Mouse (Mus musculus) limb, embryonic 13.5 days (tissue): ENCODE data around the gene Eef1a2. TPM values are rescaled to one million over a fixed set of nuclear protein-coding genes. Genes with fewer than 3 reads are reported as not detected.

Experiments
- ATAC-seq: fragments of 200-750 bp; cut with Nextera tagmentation; 2 replicates; pipeline ENCODE4 v1.8.0; 2017; ENCODE audit warnings: low read depth, moderate number of reproducible peaks, moderate TSS enrichment; ENCODE audit not compliant: low FRiP score
- H3K27ac ChIP-seq: fragments of 300-500 bp; sonication (generic); 2 replicates; pipeline ENCODE4 v1.5.1; 2015; ENCODE audit warnings: inconsistent platforms, mild to moderate bottlenecking, moderate library complexity
- H3K27me3 ChIP-seq: fragments of 300-500 bp; sonication (generic); 2 replicates; pipeline ENCODE4 v1.6.1; 2015; ENCODE audit warnings: mild to moderate bottlenecking, inconsistent platforms
- H3K36me3 ChIP-seq: fragments of 300-500 bp; sonication (generic); 2 replicates; pipeline ENCODE4 v1.6.1; 2015; ENCODE audit warnings: inconsistent platforms, mild to moderate bottlenecking, moderate library complexity
- H3K4me1 ChIP-seq: fragments of 300-500 bp; sonication (generic); 2 replicates; pipeline ENCODE4 v1.6.1; 2015; ENCODE audit warnings: inconsistent platforms
- H3K4me2 ChIP-seq: fragments of 300-500 bp; sonication (generic); replicated peaks from 2 replicates; pipeline ENCODE4 v1.6.1; 2015; ENCODE audit warnings: inconsistent platforms, mild to moderate bottlenecking, moderate library complexity
- H3K4me3 ChIP-seq: fragments of 300-500 bp; sonication (generic); 2 replicates; pipeline ENCODE4 v1.5.1; 2015; ENCODE audit warnings: moderate library complexity, mild to moderate bottlenecking, inconsistent platforms
- H3K9ac ChIP-seq: fragments of 300-500 bp; sonication (generic); 2 replicates; pipeline ENCODE4 v1.6.1; 2015; ENCODE audit warnings: mild to moderate bottlenecking, inconsistent platforms
- H3K9me3 ChIP-seq: fragments of 300-500 bp; sonication (generic); 2 replicates; pipeline ENCODE4 v1.6.1; 2016; ENCODE audit warnings: inconsistent platforms
- WGBS: fragments of 180-500 bp; shearing (Covaris S2); methylation state at CpG from one replicate; pipeline ENCODE4 v1.1.7; 2015; 5-methylcytosine and 5-hydroxymethylcytosine counted together
- polyA plus RNA-seq: library from polyadenylated mRNA; unstranded; fragments of >200 nt; fragmentation: Nextera tagmentation; extraction: Ambion mirVana; gene quantifications from 2 replicates; pipeline ENCODE4 v1.2.1, GENCODE M21; 2015

Eef1a2 gene
- polyA plus RNA-seq, 1 experiment from 2014 or later = not detected

DNA sequence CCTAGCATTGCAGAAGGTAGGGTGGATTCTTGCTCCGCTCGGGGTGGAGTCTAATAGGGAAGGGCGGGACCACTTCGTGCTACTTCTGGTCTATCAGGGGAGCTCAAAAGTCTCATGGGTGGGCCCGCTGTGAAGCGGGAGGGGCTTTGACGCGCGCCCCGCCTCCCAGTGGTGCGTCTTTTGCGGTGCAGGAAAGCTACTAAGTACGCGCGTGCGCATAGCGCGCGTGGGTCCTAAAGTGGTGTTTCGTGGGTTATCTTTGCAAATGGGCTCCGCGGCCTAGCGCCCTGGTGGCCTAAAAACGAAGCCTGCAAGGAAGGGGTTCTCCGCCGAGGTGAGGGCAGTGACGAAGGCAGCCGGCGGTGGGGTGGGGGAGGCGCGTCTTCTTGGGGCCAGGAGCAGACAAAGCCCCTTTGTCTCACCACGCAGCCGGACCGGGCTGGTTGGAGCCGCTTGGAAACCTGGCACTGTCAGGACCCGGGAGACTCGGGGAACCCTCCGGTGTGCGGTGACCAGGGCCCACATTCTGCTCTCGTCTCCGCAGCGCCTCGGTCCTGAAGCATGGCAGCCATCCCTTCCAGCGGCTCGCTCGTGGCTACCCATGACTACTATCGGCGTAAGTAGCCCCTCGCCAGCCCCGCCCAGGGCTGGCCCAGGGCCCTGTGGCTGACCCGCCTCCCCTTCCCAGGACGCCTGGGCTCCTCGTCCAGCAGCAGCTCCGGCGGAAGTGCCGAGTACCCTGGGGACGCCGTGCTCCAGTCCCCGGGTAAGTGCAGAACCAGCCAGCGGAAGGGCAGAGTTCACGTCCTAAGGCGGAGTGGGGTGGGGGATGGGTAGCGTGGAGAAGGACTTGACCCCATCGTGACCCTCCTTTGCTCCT lies 30.5 kb upstream of the Eef1a2 start, which contains the start of gene Ppdpf:
TSS of gene Ppdpf (plus strand) at position 127 of the 880 bp plus-strand sequence.
- WGBS = under 1% methylated on average over 64 of the region's 64 CpGs
- peaks cover 12% of the 10 kb centered on the region for H3K36me3 ChIP-seq
- H3K27ac ChIP-seq = peak within 1 kb of the TSS; percentile 96
- no peaks in the 10 kb centered on the region for H3K27me3 ChIP-seq
- no peaks in the 10 kb centered on the region for H3K9me3 ChIP-seq
- H3K4me3 ChIP-seq = peak within 1 kb of the TSS; percentile 73
- peak; percentile 94 for ATAC-seq
- peaks cover 10% of the 10 kb centered on the region for H3K4me1 ChIP-seq
- H3K9ac ChIP-seq = peak within 1 kb of the TSS; percentile 93
- H3K4me2 ChIP-seq = peak within 1 kb of the TSS; percentile 78

DNA sequence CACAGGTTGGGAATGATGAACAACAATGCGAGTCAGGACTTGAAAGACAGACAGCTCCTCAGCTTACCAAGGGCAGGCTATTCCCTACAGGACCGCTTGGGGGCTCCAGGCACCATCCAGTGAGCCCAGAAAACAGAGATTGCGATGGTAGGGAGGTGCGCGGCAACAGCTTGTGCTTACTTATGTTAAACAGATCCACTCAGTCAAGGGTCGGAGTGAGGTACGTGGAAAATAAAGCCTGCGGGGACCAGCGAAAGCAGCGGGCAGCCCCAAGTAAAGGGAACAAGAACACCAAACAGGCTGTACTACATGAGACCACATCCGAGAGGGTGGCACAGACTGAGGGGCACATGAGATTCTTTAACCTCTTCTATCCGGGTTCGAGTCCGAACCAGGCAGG lies 29.8 kb upstream of the Eef1a2 start:
- peaks cover 10% of the 10 kb centered on the region for H3K4me1 ChIP-seq
- peak overlapping the region; percentile 96 for H3K27ac ChIP-seq
- ATAC-seq = peak; percentile 81
- no peaks in the 10 kb centered on the region for H3K9me3 ChIP-seq
- H3K4me2 ChIP-seq = peak overlapping the region; percentile 78
- peaks cover 12% of the 10 kb centered on the region for H3K36me3 ChIP-seq
- H3K27me3 ChIP-seq = no peaks in the 10 kb centered on the region
- under 1% methylated on average over 14 of the region's 14 CpGs for WGBS
- peak overlapping the region; percentile 73 for H3K4me3 ChIP-seq
- H3K9ac ChIP-seq = peak overlapping the region; percentile 93

GRCm38 (mm10) chr2:181180898-181181297 lies 24.1 kb upstream of the Eef1a2 start:
- Histone ChIP-seq H3K9ac (no peak overlapping the region), H3K36me3 (no peaks in the 10 kb centered on the region), H3K4me1 (no peaks in the 10 kb centered on the region), H3K27ac (no peak overlapping the region), H3K9me3 (no peaks in the 10 kb centered on the region), H3K4me3 (no peak overlapping the region), H3K4me2 (no peak overlapping the region), H3K27me3 (no peaks in the 10 kb centered on the region)
- ATAC-seq = no peak
- WGBS = 80% methylated on average over 6 of the region's 6 CpGs

GRCm38 (mm10) chr2:181178471-181178870 lies 21.7 kb upstream of the Eef1a2 start:
- Histone ChIP-seq H3K4me1 (no peaks in the 10 kb centered on the region), H3K9ac (no peak overlapping the region), H3K27ac (no peak overlapping the region), H3K36me3 (no peaks in the 10 kb centered on the region), H3K9me3 (no peaks in the 10 kb centered on the region), H3K4me2 (no peak overlapping the region), H3K27me3 (no peaks in the 10 kb centered on the region), H3K4me3 (no peak overlapping the region)
- ATAC-seq = no peak
- WGBS = 77% methylated on average over 5 of the region's 5 CpGs

GRCm38 (mm10) chr2:181178015-181178414 lies 21.2 kb upstream of the Eef1a2 start:
- Histone ChIP-seq H3K27ac (no peak overlapping the region), H3K36me3 (no peaks in the 10 kb centered on the region), H3K27me3 (no peaks in the 10 kb centered on the region), H3K9me3 (no peaks in the 10 kb centered on the region), H3K4me1 (no peaks in the 10 kb centered on the region), H3K4me2 (no peak overlapping the region), H3K4me3 (no peak overlapping the region), H3K9ac (no peak overlapping the region)
- WGBS = 74% methylated on average over 3 of the region's 3 CpGs
- ATAC-seq = no peak

DNA sequence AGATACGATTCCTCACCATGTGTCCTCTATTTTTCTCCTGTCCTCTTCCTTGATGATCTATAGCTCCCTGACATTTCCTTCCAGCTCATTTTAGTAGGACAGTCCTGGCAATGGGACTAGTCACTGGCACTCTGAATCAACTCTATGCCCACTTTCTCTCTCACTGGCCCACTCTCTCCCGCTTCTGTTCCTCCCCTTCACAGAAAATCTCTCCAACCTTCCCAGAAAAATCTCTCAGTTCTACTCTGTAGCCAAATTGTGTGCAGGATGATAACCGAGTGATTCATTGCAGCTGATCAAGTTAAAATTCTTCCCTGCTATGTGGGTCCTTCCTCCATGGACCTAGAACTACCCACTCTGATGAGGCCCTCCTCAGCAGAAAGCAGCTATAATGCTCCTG lies 17.8 kb upstream of the Eef1a2 start:
- 87% methylated on average over 3 of the region's 3 CpGs for WGBS
- no peaks in the 10 kb centered on the region for H3K27me3 ChIP-seq
- H3K4me2 ChIP-seq = no peak overlapping the region
- H3K4me3 ChIP-seq = no peak overlapping the region
- H3K9ac ChIP-seq = no peak overlapping the region
- no peaks in the 10 kb centered on the region for H3K36me3 ChIP-seq
- H3K4me1 ChIP-seq = no peaks in the 10 kb centered on the region
- no peaks in the 10 kb centered on the region for H3K9me3 ChIP-seq
- no peak overlapping the region for H3K27ac ChIP-seq
- ATAC-seq = no peak

GRCm38 (mm10) chr2:181166469-181166868 lies 9.7 kb upstream of the Eef1a2 start:
- WGBS = 79% methylated on average over 5 of the region's 5 CpGs
- peaks cover 17% of the 10 kb centered on the region for H3K27me3 ChIP-seq
- H3K9ac ChIP-seq = no peak overlapping the region
- no peaks in the 10 kb centered on the region for H3K4me1 ChIP-seq
- H3K4me3 ChIP-seq = no peak overlapping the region
- 0 out of 2 replicates have a peak, but pooled peaks cover 3% of the 10 kb centered on the region for H3K9me3 ChIP-seq
- H3K36me3 ChIP-seq = no peaks in the 10 kb centered on the region
- no peak for ATAC-seq
- no peak overlapping the region for H3K4me2 ChIP-seq
- H3K27ac ChIP-seq = no peak overlapping the region

- Histone ChIP-seq H3K9me3 (0 out of 2 replicates have a peak, but pooled peaks cover 3% of the 10 kb centered on the region), H3K4me2 (no peak overlapping the region), H3K4me3 (no peak overlapping the region), H3K27me3 (peaks cover 44% of the 10 kb centered on the region), H3K27ac (no peak overlapping the region), H3K36me3 (no peaks in the 10 kb centered on the region), H3K4me1 (0 out of 2 replicates have a peak, but pooled peaks cover 6% of the 10 kb centered on the region), H3K9ac (no peak overlapping the region)
- no peak for ATAC-seq
- 59% methylated on average over 4 of the region's 4 CpGs for WGBS
These were observed 4.0 kb upstream of the Eef1a2 start for GRCm38 (mm10) chr2:181160821-181161220.

DNA sequence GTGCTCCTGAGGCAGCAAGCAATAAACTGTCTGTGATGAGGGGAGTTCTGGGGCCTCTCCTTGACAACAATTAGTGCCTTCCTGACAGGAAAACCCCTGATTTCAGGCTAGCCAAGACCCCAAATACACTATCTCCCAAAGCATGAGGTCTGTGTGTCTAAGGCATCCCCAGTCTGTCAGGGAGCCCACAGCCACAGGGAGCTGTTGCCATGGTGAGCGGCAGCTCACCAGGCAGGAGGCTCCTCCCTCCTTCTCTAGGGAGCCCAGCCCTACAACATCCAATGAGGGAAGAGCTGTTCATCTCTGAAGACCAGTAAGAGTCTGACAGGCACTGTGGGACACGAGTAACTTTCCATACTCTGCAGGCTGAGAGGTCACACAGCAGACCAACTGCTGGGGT lies 3.0 kb upstream of the Eef1a2 start:
- no peak for ATAC-seq
- H3K27ac ChIP-seq = no peak overlapping the region
- 0 out of 2 replicates have a peak, but pooled peaks cover 3% of the 10 kb centered on the region for H3K9me3 ChIP-seq
- H3K9ac ChIP-seq = no peak overlapping the region
- H3K36me3 ChIP-seq = no peaks in the 10 kb centered on the region
- H3K4me2 ChIP-seq = no peak overlapping the region
- 0 out of 2 replicates have a peak, but pooled peaks cover 6% of the 10 kb centered on the region for H3K4me1 ChIP-seq
- H3K4me3 ChIP-seq = no peak overlapping the region
- peaks cover 48% of the 10 kb centered on the region for H3K27me3 ChIP-seq
- WGBS = 0% methylated on average over 2 of the region's 2 CpGs

- H3K4me1 ChIP-seq = 0 out of 2 replicates have a peak, but pooled peaks cover 6% of the 10 kb centered on the region
- no peak overlapping the region for H3K9ac ChIP-seq
- H3K4me2 ChIP-seq = no peak overlapping the region
- no peaks in the 10 kb centered on the region for H3K36me3 ChIP-seq
- 57% methylated on average over 7 of the region's 7 CpGs for WGBS
- 0 out of 2 replicates have a peak, but pooled peaks cover 3% of the 10 kb centered on the region for H3K9me3 ChIP-seq
- no peak overlapping the region for H3K27ac ChIP-seq
- no peak overlapping the region for H3K4me3 ChIP-seq
- peaks cover 55% of the 10 kb centered on the region for H3K27me3 ChIP-seq
- ATAC-seq = no peak
These were observed 2.3 kb upstream of the Eef1a2 start for GRCm38 (mm10) chr2:181159091-181159514.

DNA sequence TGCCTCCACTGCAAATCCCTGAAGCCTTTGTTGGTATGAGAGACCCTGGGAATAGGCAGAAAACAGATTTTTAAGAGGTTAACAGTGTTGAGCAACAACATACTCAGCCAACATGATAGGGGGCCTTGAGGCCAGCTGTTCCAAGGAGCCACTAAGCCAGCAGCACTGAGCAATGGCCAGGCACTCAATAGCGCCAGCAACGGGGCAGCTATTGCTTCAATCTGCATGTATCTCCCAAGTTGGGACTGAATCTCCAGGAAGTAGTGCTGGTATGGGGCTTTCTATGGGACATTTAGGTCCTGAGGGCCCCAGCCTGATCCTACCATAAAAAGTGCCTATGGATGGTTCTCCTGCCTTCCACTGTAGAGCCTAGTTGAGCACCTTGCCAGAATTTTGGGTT lies 1.7 kb upstream of the Eef1a2 start:
- H3K27me3 ChIP-seq = peaks cover 60% of the 10 kb centered on the region
- ATAC-seq = no peak
- H3K9me3 ChIP-seq = no peaks in the 10 kb centered on the region
- H3K4me3 ChIP-seq = no peak overlapping the region
- H3K36me3 ChIP-seq = no peaks in the 10 kb centered on the region
- no peak overlapping the region for H3K9ac ChIP-seq
- H3K27ac ChIP-seq = no peak overlapping the region
- H3K4me2 ChIP-seq = no peak overlapping the region
- H3K4me1 ChIP-seq = 0 out of 2 replicates have a peak, but pooled peaks cover 6% of the 10 kb centered on the region
- WGBS = 75% methylated on average over 2 of the region's 2 CpGs

DNA sequence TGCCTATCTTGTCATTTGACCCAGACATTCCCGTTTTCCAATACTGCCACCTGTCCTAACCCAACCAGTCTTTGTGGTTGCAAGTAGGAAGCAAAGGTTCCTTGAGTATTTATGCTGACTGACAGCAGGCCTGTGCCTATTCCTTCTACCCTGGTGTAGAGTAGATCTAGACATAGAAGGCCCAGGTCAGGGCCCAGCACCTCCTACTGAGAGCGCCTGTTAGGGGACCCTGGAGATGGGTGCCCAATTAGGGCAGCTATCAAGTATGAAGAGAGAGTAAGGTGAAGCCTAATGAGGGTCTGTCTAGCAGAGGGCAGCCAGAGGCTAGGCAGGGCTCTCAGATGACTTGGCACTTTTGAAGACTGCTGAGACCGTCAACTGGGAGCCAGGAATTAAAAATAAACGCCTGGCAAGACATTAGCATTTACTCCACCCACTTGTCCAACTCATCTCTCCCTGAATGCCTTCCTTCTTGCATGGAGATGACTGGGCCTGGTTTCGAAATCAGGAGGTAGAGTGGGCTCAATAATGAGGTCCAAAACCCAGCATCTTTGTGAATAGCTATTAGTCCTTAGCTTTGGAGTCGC lies 995 bp upstream of the Eef1a2 start:
- 81% methylated on average over 6 of the region's 6 CpGs for WGBS
- ATAC-seq = no peak
- H3K9ac ChIP-seq = no peak overlapping the region
- peaks cover 66% of the 10 kb centered on the region for H3K27me3 ChIP-seq
- no peak overlapping the region for H3K4me3 ChIP-seq
- H3K27ac ChIP-seq = no peak overlapping the region
- H3K4me2 ChIP-seq = no peak overlapping the region
- H3K4me1 ChIP-seq = 0 out of 2 replicates have a peak, but pooled peaks cover 6% of the 10 kb centered on the region
- H3K9me3 ChIP-seq = no peaks in the 10 kb centered on the region
- no peaks in the 10 kb centered on the region for H3K36me3 ChIP-seq
